Mouse (Mus musculus): Measurements from ENCODE around the gene Klf4. TPM values are rescaled to one million over a fixed set of nuclear protein-coding genes. Genes with fewer than 3 reads are reported as not detected.

Gene Klf4
- polyA plus RNA-seq, 1 experiment from 2014 or later: 4.3 TPM

DNA sequence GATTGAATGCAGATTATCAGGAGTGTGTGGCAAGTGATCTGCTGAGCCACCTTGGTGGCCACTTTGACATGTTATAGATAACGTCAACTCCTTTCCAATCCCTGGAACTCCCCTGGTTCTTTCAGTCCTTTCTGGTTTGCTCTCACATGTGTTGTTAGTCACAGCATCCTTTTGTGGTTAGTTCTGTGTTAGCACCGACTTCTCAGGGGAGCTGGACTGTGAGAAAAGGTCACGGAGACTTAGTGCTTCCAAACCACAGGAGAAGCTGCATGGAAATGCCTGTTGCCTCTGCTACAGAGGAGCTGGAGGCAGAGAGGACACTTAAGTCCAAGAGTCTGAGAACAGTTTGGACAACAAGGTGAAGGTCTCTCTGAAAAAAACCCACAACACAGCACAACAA, 42.9 kb downstream of the Klf4 start:
- H3K36me3 ChIP-seq: no peaks in the 10 kb centered on the region
- H3K4me3 ChIP-seq: no peak overlapping the region
- H3K9ac ChIP-seq: no peak overlapping the region
- H3K27me3 ChIP-seq (replicated peaks): no peaks in the 10 kb centered on the region
- ATAC-seq (ENCODE audit: insufficient number of reproducible peaks, low FRiP score): no peak
- H3K4me1 ChIP-seq (replicated peaks): no peaks in the 10 kb centered on the region
- no peaks in the 10 kb centered on the region for H3K9me3 ChIP-seq (replicated peaks)
- whole genome bisulfite sequencing: 47% methylated on average over 3 of the region's 3 CpGs
- no peak overlapping the region for H3K27ac ChIP-seq (ENCODE audit: poor library complexity, severe bottlenecking)
- no peak overlapping the region for H3K4me2 ChIP-seq

GRCm38 (mm10) chr4:55488604-55489003, 43.7 kb downstream of the Klf4 start:
- Histone ChIP-seq H3K36me3 (no peaks in the 10 kb centered on the region), H3K4me1 (replicated peaks) (no peaks in the 10 kb centered on the region), H3K27me3 (replicated peaks) (no peaks in the 10 kb centered on the region), H3K27ac (ENCODE audit: poor library complexity, severe bottlenecking) (no peak overlapping the region), H3K9me3 (replicated peaks) (no peaks in the 10 kb centered on the region), H3K9ac (no peak overlapping the region), H3K4me3 (no peak overlapping the region), H3K4me2 (no peak overlapping the region)
- 57% methylated on average over 6 of the region's 6 CpGs for WGBS
- ATAC-seq (ENCODE audit: insufficient number of reproducible peaks, low FRiP score): no peak

GRCm38 (mm10) chr4:55480322-55480767, 51.9 kb downstream of the Klf4 start:
- ATAC-seq (ENCODE audit: insufficient number of reproducible peaks, low FRiP score): peak; percentile 37
- peak overlapping the region; percentile 19 for H3K4me3 ChIP-seq
- no peaks in the 10 kb centered on the region for H3K9me3 ChIP-seq (replicated peaks)
- no peak overlapping the region for H3K9ac ChIP-seq
- no peak overlapping the region for H3K27ac ChIP-seq (ENCODE audit: poor library complexity, severe bottlenecking)
- H3K27me3 ChIP-seq (replicated peaks): no peaks in the 10 kb centered on the region
- WGBS: 18% methylated on average over 25 of the region's 25 CpGs
- H3K36me3 ChIP-seq: no peaks in the 10 kb centered on the region
- peaks cover 20% of the 10 kb centered on the region for H3K4me1 ChIP-seq (replicated peaks)
- H3K4me2 ChIP-seq: peak overlapping the region; percentile 61

- Histone ChIP-seq H3K4me3 (no peak overlapping the region), H3K27ac (ENCODE audit: poor library complexity, severe bottlenecking) (no peak overlapping the region), H3K36me3 (no peaks in the 10 kb centered on the region), H3K27me3 (replicated peaks) (no peaks in the 10 kb centered on the region), H3K4me1 (replicated peaks) (peaks cover 21% of the 10 kb centered on the region), H3K4me2 (no peak overlapping the region), H3K9me3 (replicated peaks) (no peaks in the 10 kb centered on the region), H3K9ac (no peak overlapping the region)
- WGBS: 51% methylated on average over 5 of the region's 5 CpGs
- 0 out of 2 replicates have a peak, but pooled peaks have one; percentile 20 for ATAC-seq (ENCODE audit: insufficient number of reproducible peaks, low FRiP score)
These were observed 53.9 kb downstream of the Klf4 start for GRCm38 (mm10) chr4:55478333-55478732.

GRCm38 (mm10) chr4:55477933-55478332, 54.3 kb downstream of the Klf4 start:
- Histone ChIP-seq H3K4me2 (no peak overlapping the region), H3K27ac (ENCODE audit: poor library complexity, severe bottlenecking) (no peak overlapping the region), H3K4me1 (replicated peaks) (peaks cover 25% of the 10 kb centered on the region), H3K9ac (no peak overlapping the region), H3K4me3 (no peak overlapping the region), H3K9me3 (replicated peaks) (no peaks in the 10 kb centered on the region), H3K36me3 (no peaks in the 10 kb centered on the region), H3K27me3 (replicated peaks) (no peaks in the 10 kb centered on the region)
- peak; percentile 60 for ATAC-seq (ENCODE audit: insufficient number of reproducible peaks, low FRiP score)
- 19% methylated on average over 4 of the region's 4 CpGs for WGBS

GRCm38 (mm10) chr4:55477210-55477759, 55.0 kb downstream of the Klf4 start:
- WGBS: 82% methylated on average over 7 of the region's 7 CpGs
- no peaks in the 10 kb centered on the region for H3K36me3 ChIP-seq
- no peak overlapping the region for H3K27ac ChIP-seq (ENCODE audit: poor library complexity, severe bottlenecking)
- no peaks in the 10 kb centered on the region for H3K27me3 ChIP-seq (replicated peaks)
- H3K4me2 ChIP-seq: no peak overlapping the region
- H3K9me3 ChIP-seq (replicated peaks): no peaks in the 10 kb centered on the region
- H3K4me1 ChIP-seq (replicated peaks): peaks cover 28% of the 10 kb centered on the region
- no peak overlapping the region for H3K9ac ChIP-seq
- ATAC-seq (ENCODE audit: insufficient number of reproducible peaks, low FRiP score): no peak
- H3K4me3 ChIP-seq: no peak overlapping the region

Other genes starting within 250 kb of the Klf4 start
- gene Rad23b, start 182.4 kb downstream of the Klf4 start, polyA plus RNA-seq (2016; fragmentation: Nextera tagmentation; extraction: Ambion mirVana): 82.3 and 83.0 TPM in 2 replicates